Mouse (Mus musculus) ES-E14 (cell line): ENCODE results near the gene Col8a2. TPM values are rescaled to one million over a fixed set of nuclear protein-coding genes. Genes with fewer than 3 reads are reported as not detected.

Source experiments
- DNase-seq: peaks from one replicate; pipeline ENCODE4 v3.0.0-alpha.2; 2013; ENCODE audit warnings: low read depth, low spot score
- H3K27ac ChIP-seq: 2 replicates; pipeline ENCODE4 v1.5.1; 2012; ENCODE audit warnings: low read depth, mild to moderate bottlenecking, low read length, moderate library complexity, mixed read lengths; ENCODE audit not compliant: poor library complexity, insufficient read depth, severe bottlenecking
- H3K36me3 ChIP-seq: 2 replicates; pipeline ENCODE4 v1.6.1; 2012; ENCODE audit warnings: mild to moderate bottlenecking, low read length, moderate library complexity, mixed read lengths; ENCODE audit not compliant: control insufficient read depth, poor library complexity, insufficient read depth, severe bottlenecking
- H3K4me1 ChIP-seq, 2 experiments: fragments of 150-350 bp in 1 of 2; sonication (generic) in 1 of 2; 2 replicates each; pipeline ENCODE4 v1.6.1; 2012; ENCODE audit warnings: low read length in 2 of 2, mild to moderate bottlenecking in 1 of 2, mixed read lengths in 1 of 2; ENCODE audit not compliant: control insufficient read depth in 2 of 2, insufficient read depth in 2 of 2, poor library complexity in 1 of 2
- H3K4me3 ChIP-seq, 2 experiments: fragments of 150-350 bp in 1 of 2; sonication (generic) in 1 of 2; 2 replicates each; pipeline ENCODE4 v1.5.1; 2012; ENCODE audit warnings: low read length in 2 of 2, low read depth in 1 of 2, mild to moderate bottlenecking in 1 of 2, mixed read lengths in 1 of 2; ENCODE audit not compliant: insufficient read depth in 1 of 2, poor library complexity in 1 of 2, severe bottlenecking in 1 of 2
- H3K9ac ChIP-seq: 2 replicates; pipeline ENCODE4 v1.6.1; 2012; ENCODE audit warnings: low read depth, mild to moderate bottlenecking, low read length, mixed read lengths; ENCODE audit not compliant: poor library complexity, insufficient read depth, severe bottlenecking
- H3K9me3 ChIP-seq: fragments of 150-350 bp; sonication (generic); 2 replicates; pipeline ENCODE4 v1.6.1; 2012; ENCODE audit warnings: low read depth, mild to moderate bottlenecking, low read length; ENCODE audit not compliant: control insufficient read depth, insufficient read depth
- CHD2 ChIP-seq: IDR thresholded peaks from 2 replicates; pipeline ENCODE4 v1.6.1; 2014; ENCODE audit warnings: mild to moderate bottlenecking, low read depth, low read length, inconsistent platforms
- HCFC1 ChIP-seq: IDR thresholded peaks from 2 replicates; pipeline ENCODE4 v1.6.1; 2012; ENCODE audit warnings: low read length, inconsistent platforms, borderline replicate concordance; ENCODE audit not compliant: insufficient read depth
- MAFK ChIP-seq: IDR thresholded peaks from 2 replicates; pipeline ENCODE4 v1.6.1; 2014; ENCODE audit warnings: mild to moderate bottlenecking, low read depth, low read length, inconsistent platforms; ENCODE audit not compliant: insufficient read depth
- ZC3H11A ChIP-seq: IDR thresholded peaks from 2 replicates; pipeline ENCODE4 v1.6.1; 2012; ENCODE audit warnings: low read depth, mild to moderate bottlenecking, inconsistent platforms, low read length, borderline replicate concordance
- ZNF384 ChIP-seq: IDR thresholded peaks from 2 replicates; pipeline ENCODE4 v1.6.1; 2012; ENCODE audit warnings: low read depth, low read length, inconsistent platforms
- in situ Hi-C, 2 experiments: fragments of 600-800 bp; cut with MboI; formaldehyde crosslinking; loops; one replicate each; pipeline ENCODE4 v1.15.1; 2025; ENCODE audit warnings: low sequenced_read_pairs in 2 of 2, inconsistent platforms in 1 of 2; ENCODE audit not compliant: unreplicated experiment in 2 of 2
- total RNA-seq: library from RNA; depleted of rRNA; stranded (reverse); fragments of 300-350 nt; gene quantifications from 2 replicates; pipeline ENCODE4 v1.2.3, GENCODE M21; 2012

Col8a2 gene
- total RNA-seq, 1 experiment: 3.7 TPM

- Histone ChIP-seq H3K4me1 (peaks cover 6 to 15% of the 10 kb centered on the region in 2 experiments; a peak in 3 of 4 replicates), H3K4me3 (peak within 1 kb of the TSS; percentile 81 to 91), H3K9ac (peak within 1 kb of the TSS; percentile 86), H3K9me3 (no peaks in the 10 kb centered on the region), H3K36me3 (no peaks in the 10 kb centered on the region), H3K27ac (0 out of 2 replicates have a peak within 1 kb of the TSS, but pooled peaks have one; percentile 54)
- peak; percentile 93 for DNase-seq
- in situ Hi-C loops: no loop called here
- TF ChIP-seq ZNF384: no peak
- no peak for TF ChIP-seq CHD2
- TF ChIP-seq HCFC1: peak; percentile 95
- no peak for TF ChIP-seq MAFK
- TF ChIP-seq ZC3H11A: peak; percentile 88
Observed at GRCm38 (mm10) chr4:126262119-126262807, 24.3 kb upstream of the Col8a2 start, which contains the start of gene Trappc3. Trappc3 (plus strand) TSS chr4:126262325.

- Histone ChIP-seq H3K4me3 (no peak overlapping the region), H3K4me1 (peaks cover 0 to 3% of the 10 kb centered on the region in 2 experiments; a peak in 1 of 4 replicates), H3K36me3 (peaks cover 2% of the 10 kb centered on the region; the same call in 1 of the 2 replicates), H3K27ac (no peak overlapping the region), H3K9me3 (no peaks in the 10 kb centered on the region), H3K9ac (no peak overlapping the region)
- DNase-seq: no peak
- TF ChIP-seq ZC3H11A: no peak
- no peak for TF ChIP-seq CHD2
- no peak for TF ChIP-seq HCFC1
- no peak for TF ChIP-seq MAFK
- TF ChIP-seq ZNF384: no peak
- in situ Hi-C loops: no loop called here
Observed at GRCm38 (mm10) chr4:126269292-126269691, 17.3 kb upstream of the Col8a2 start.

- H3K4me1 ChIP-seq: peaks cover 3 to 12% of the 10 kb centered on the region in 2 experiments; a peak in 1 of 4 replicates
- in situ Hi-C loops: no loop called here
- H3K36me3 ChIP-seq: peaks cover 2% of the 10 kb centered on the region; the same call in 1 of the 2 replicates
- H3K9ac ChIP-seq: no peak overlapping the region
- no peak overlapping the region for H3K4me3 ChIP-seq
- no peak for TF ChIP-seq CHD2
- TF ChIP-seq HCFC1: no peak
- no peak for TF ChIP-seq ZC3H11A
- no peak for TF ChIP-seq MAFK
- no peak for TF ChIP-seq ZNF384
- no peak for DNase-seq
- no peak overlapping the region for H3K27ac ChIP-seq
- H3K9me3 ChIP-seq: no peaks in the 10 kb centered on the region
Observed at GRCm38 (mm10) chr4:126273753-126274152, 12.8 kb upstream of the Col8a2 start.

DNA sequence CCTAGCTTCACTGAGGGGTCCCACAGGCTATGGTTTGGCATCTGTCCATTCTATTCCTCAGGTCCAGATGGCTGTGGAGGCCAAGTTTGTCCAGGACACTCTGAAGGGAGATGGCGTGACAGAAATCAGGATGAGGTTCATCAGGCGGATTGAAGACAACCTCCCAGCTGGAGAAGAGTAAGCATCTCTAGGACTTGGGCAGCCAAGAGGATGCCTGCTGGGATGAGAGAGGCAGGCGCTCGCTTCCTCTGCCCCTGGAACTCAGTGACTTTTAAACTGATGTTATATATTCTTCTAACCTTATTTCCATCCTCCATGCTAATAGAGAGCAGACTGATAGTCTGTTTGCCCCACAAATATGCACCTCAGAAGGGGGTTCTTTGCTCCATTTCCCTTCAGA is 11.5 kb upstream of the Col8a2 start:
- H3K4me1 ChIP-seq: peaks cover 3 to 15% of the 10 kb centered on the region in 2 experiments; a peak in 1 of 4 replicates
- no peak overlapping the region for H3K4me3 ChIP-seq
- no peak overlapping the region for H3K27ac ChIP-seq
- peaks cover 2% of the 10 kb centered on the region; the same call in 1 of the 2 replicates for H3K36me3 ChIP-seq
- H3K9me3 ChIP-seq: no peaks in the 10 kb centered on the region
- DNase-seq: no peak
- TF ChIP-seq HCFC1: no peak
- in situ Hi-C loops: no loop called here
- no peak overlapping the region for H3K9ac ChIP-seq

DNA sequence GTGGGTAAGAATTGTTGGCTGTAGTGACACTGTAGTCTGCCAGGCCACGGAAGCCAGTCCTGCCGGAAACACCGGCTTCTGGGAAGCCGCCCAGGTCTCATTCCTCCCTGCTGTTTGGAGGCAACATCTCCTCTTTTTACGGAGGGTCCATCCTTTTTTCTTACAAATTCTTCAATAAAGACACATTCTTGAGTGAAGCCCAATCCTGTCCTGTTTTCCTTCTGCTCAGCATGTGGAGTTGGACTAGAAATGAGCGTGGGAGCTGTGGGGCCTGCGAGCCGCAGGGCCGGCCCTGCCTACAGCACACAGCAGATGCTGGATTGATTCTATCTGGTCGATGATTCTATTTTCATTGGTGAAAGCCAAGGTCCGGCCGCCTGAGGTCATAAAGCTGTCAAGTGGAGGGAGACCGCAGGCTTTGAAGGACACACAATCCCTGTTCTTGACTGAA is 10.9 kb upstream of the Col8a2 start:
- no peak overlapping the region for H3K4me3 ChIP-seq
- H3K9ac ChIP-seq: no peak overlapping the region
- peaks cover 3 to 15% of the 10 kb centered on the region in 2 experiments; a peak in 1 of 4 replicates for H3K4me1 ChIP-seq
- in situ Hi-C loops: no loop called here
- no peak for DNase-seq
- peaks cover 2% of the 10 kb centered on the region; the same call in 1 of the 2 replicates for H3K36me3 ChIP-seq
- no peak overlapping the region for H3K27ac ChIP-seq
- TF ChIP-seq ZC3H11A (no peak), CHD2 (no peak), ZNF384 (no peak), MAFK (no peak), HCFC1 (no peak)
- no peaks in the 10 kb centered on the region for H3K9me3 ChIP-seq
